Mouse (Mus musculus) adipocyte (in vitro differentiated cells): Measurements from ENCODE around the gene Zfp119a.

Experiments used
- DNase-seq: peaks from one replicate; pipeline ENCODE4 v3.0.0-alpha.2; 2016; ENCODE audit warnings: low spot score

Zfp119a gene

GRCm38 (mm10) chr17:55878636-55879369, at the start of gene Zfp119a:
Zfp119a (minus strand) TSS chr17:55878930.
- peak; percentile 91 for DNase-seq

DNA sequence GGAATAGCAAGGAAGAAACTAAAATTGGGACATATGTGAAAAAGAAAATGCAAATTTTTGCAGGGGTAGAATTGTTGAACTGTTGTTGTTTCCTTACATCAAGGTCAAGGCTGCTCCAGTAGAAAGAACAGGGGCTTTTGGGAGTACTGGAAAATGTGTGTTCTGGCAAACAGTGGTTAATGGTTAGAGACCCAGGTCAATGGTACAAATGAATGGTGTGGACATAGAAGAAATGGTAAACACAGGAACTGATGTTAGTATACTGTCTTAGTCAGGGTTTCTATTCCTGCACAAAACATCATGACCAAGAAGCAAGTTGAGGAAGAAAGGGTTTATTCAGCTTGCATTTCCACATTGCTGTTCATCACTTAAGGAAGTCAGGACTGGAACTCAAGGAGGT, 27.9 kb upstream of the Zfp119a start:
- no peak for DNase-seq

DNA sequence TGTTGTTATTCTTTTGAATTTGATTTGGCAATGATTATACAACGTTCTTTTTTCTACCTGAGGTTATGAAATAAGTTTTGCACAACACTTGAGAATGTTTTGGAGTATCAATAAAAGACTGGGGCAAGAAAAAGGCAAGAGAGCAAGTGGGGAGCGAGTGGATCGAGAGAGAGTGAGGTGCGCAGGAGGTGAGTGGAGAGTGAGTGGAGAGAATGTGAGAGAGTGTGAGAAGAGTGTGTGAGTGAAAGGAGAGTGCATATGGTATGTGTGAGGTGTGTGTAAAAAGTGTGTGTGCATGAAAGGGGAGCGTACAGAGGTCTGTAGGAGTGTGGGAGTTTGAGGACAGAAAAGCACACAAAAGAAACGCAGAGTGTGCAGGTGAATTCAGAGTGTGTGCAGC, 25.4 kb upstream of the Zfp119a start:
- DNase-seq, result no peak

GRCm38 (mm10) chr17:55903687-55904086, 25.0 kb upstream of the Zfp119a start:
- DNase-seq, result no peak

GRCm38 (mm10) chr17:55903087-55903486, 24.4 kb upstream of the Zfp119a start:
- no peak for DNase-seq

DNA sequence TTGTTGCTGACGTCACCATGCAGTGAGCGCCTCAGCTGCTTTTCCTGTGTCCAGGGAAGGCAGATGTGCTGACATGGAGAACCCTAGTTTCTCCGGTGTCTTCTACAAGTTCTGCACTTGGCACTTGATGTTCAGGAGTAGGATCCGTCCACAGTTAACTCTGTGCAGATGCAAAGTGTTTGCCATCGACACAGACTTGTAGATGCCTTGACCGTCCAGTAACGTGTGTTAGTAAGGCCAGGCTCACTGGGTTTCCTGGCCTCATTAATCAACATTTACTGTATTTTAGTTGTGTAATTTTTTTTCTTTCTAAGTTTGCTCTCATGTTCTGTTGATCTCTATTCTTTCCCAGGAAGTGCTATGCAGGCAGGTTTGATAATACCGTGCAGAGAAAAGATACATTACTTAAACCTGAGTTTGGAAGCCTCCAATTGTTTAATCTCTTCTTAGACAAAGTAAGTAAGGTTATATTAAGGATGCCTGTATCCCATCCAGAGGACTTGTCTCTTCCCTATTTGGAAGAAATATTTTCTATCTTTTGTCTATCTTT, 13.8 kb upstream of the Zfp119a start:
- DNase-seq, result peak; percentile 39

DNA sequence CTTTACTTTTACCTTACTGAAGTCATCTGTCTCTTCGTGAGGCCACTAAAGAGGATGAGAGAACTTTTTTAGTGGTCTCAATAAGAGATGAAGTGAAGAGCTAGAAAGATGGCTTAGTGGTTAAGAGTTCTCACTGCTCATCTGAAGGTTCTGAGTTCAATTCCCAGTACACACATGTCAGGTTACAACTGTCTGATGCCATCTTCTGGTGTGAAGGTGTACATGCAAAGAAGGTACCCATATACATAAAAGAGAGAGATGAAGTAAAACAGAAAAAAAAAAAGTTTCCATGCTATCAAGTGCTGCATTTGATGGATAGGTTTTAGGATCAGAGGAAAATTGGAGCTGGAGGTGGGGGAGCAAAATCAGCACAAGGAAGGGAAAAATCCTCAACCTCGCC, 6.2 kb upstream of the Zfp119a start:
- no peak for DNase-seq

GRCm38 (mm10) chr17:55883631-55884030, 4.9 kb upstream of the Zfp119a start:
- peak; percentile 54 for DNase-seq

DNA sequence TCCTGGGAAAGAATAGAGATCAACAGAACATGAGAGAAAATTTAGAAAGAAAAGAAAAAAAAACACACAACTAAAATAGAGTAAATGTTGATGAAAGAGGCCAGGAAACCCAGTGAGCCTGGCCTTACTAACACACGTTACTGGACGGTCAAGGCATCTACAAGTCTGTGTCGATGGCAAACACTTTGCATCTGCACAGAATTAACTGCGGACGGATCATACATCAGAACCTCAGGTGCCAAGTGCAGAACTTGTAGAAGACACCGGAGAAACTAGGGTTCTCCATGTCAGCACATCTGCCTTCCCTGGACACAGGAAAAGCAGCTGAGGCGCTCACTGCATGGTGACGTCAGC, 471 bp downstream of the Zfp119a start:
- DNase-seq, result peak; percentile 57

- no peak for DNase-seq
Measured at GRCm38 (mm10) chr17:55877184-55877583, 1.5 kb downstream of the Zfp119a start.

DNA sequence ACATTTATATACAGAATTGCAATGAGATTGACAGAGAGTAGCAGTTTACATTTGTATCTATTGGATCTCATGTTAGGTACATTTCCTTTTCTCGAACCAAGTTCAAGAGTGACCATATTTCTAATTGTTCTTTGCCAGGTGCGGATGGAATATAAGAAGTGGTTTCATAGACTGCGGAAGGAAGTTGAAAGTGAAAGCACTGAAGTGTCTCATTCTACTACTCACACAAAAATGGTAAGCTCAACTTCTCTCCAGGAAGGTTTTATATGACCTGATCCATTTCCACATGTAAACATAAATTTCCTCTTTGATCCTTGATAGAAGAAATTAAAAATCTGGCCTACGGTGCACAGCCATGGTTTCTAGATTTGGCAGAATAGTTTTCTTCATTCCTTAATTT, 35.7 kb downstream of the Zfp119a start:
- DNase-seq, result no peak

- no peak for DNase-seq
Measured at GRCm38 (mm10) chr17:55821566-55821965, 57.2 kb downstream of the Zfp119a start.

DNA sequence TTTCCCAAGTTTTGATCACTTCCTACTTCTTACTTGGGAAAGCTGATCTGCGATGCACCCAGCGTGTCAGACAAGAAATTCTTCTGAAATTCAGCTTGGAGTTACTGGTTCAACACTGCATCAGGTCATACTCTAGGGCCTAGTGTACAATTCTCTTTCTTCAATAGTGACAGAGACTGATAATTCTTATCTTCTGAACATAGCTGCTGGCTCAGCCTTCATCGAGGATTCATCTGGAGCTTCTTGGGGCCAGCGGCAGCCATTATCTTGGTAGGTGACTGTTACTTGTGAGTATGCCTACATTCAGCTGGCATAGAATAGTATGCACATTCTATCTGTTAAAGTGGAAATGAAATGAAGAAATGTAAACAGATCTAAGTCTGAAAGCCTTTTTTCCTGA, 61.9 kb downstream of the Zfp119a start:
- no peak for DNase-seq
